13 mouse cellular contexts compared by ENCODE assay signal in genomic region chr4:141609538-141609937, GRCm38 (mm10). TPM values are rescaled to one million over a fixed set of nuclear protein-coding genes. Genes with fewer than 3 reads are reported as not detected.
DNase-seq lines count a peak whose midpoint lies in the region; ATAC-seq and TF ChIP-seq lines count a peak whose summit lies in the region.
"Had no signal": no experiment of that assay in that cellular context is flagged by ENCODE, and none has a peak within 500 bp of the region (broad histone marks: within the 10 kb centered on the region; RNA-seq: fewer than 3 reads in every experiment).

No protein-coding gene starts in this region.

- H3K4me2 ChIP-seq in limb, embryonic 14.5 days (replicated peaks; ENCODE audit: low read depth, low read length, severe bottlenecking), result no peak overlapping the region
- no peak overlapping the region for H3K4me2 ChIP-seq in heart, embryonic 11.5 days
- H3K4me2 ChIP-seq: hindbrain, embryonic 15.5 days; midbrain, embryonic 15.5 days; neural tube, embryonic 15.5 days had no signal

- H3K9ac ChIP-seq in limb, embryonic 14.5 days (ENCODE audit: low read depth, low read length, severe bottlenecking), result no peak overlapping the region
- no peak overlapping the region for H3K9ac ChIP-seq in heart, embryonic 11.5 days (ENCODE audit: low read depth, low read length)
- H3K9ac ChIP-seq: hindbrain, embryonic 15.5 days; liver, postnatal 0 days; midbrain, embryonic 15.5 days; neural tube, embryonic 15.5 days had no signal

- H3K9me3 ChIP-seq in limb, embryonic 14.5 days (ENCODE audit: control insufficient read depth, low read length), result no peaks in the 10 kb centered on the region
- H3K9me3 ChIP-seq in limb, embryonic 10.5 days (replicated peaks), result no peaks in the 10 kb centered on the region
- no peaks in the 10 kb centered on the region for H3K9me3 ChIP-seq in heart, embryonic 11.5 days (replicated peaks; ENCODE audit: control insufficient read depth, low read length)
- H3K9me3 ChIP-seq: hindbrain, embryonic 15.5 days; midbrain, embryonic 15.5 days; neural tube, embryonic 15.5 days had no signal

- no peaks in the 10 kb centered on the region for H3K4me1 ChIP-seq in limb, embryonic 14.5 days (ENCODE audit: control insufficient read depth, insufficient read depth, low read length)
- peaks cover 10% of the 10 kb centered on the region; the same call in 1 of the 2 replicates for H3K4me1 ChIP-seq in limb, embryonic 10.5 days
- 0 out of 2 replicates have a peak, but pooled peaks cover 1% of the 10 kb centered on the region for H3K4me1 ChIP-seq in heart, embryonic 11.5 days (ENCODE audit: control insufficient read depth, insufficient read depth, low read length)
- H3K4me1 ChIP-seq: hindbrain, embryonic 15.5 days; midbrain, embryonic 15.5 days; neural tube, embryonic 15.5 days had no signal

- peak; percentile 23; the same call in 1 of the 2 replicates for ATAC-seq in limb, embryonic 14.5 days (ENCODE audit: low FRiP score, low read depth)
- ATAC-seq in heart, embryonic 11.5 days (replicated peaks; ENCODE audit: insufficient number of reproducible peaks, low FRiP score, low TSS enrichment), result peak; percentile 52; the same call in 1 of the 2 replicates
- ATAC-seq: liver, postnatal 0 days; midbrain, embryonic 15.5 days had no signal

- H3K27me3 ChIP-seq in limb, embryonic 14.5 days (ENCODE audit: control insufficient read depth, insufficient read depth, low read length), result no peaks in the 10 kb centered on the region
- no peaks in the 10 kb centered on the region for H3K27me3 ChIP-seq in limb, embryonic 10.5 days (ENCODE audit: low read depth, poor library complexity, severe bottlenecking)
- no peaks in the 10 kb centered on the region for H3K27me3 ChIP-seq in heart, embryonic 11.5 days (ENCODE audit: control insufficient read depth, insufficient read depth, low read length)
- H3K27me3 ChIP-seq: hindbrain, embryonic 15.5 days; midbrain, embryonic 15.5 days; neural tube, embryonic 15.5 days had no signal

- H3K36me3 ChIP-seq in limb, embryonic 14.5 days (ENCODE audit: control insufficient read depth, insufficient read depth, low read length), result no peaks in the 10 kb centered on the region
- H3K36me3 ChIP-seq in limb, embryonic 10.5 days, result no peaks in the 10 kb centered on the region
- no peaks in the 10 kb centered on the region for H3K36me3 ChIP-seq in heart, embryonic 11.5 days (ENCODE audit: control insufficient read depth, insufficient read depth, low read length)
- H3K36me3 ChIP-seq: hindbrain, embryonic 15.5 days; midbrain, embryonic 15.5 days; neural tube, embryonic 15.5 days had no signal

- H3K4me3 ChIP-seq in limb, embryonic 14.5 days (replicated peaks; ENCODE audit: low read length), result no peak overlapping the region
- H3K4me3 ChIP-seq in limb, embryonic 10.5 days, result no peak overlapping the region
- H3K4me3 ChIP-seq in heart, embryonic 11.5 days (ENCODE audit: low read depth, low read length), result no peak overlapping the region
- H3K4me3 ChIP-seq: hindbrain, embryonic 15.5 days; midbrain, embryonic 15.5 days; neural tube, embryonic 15.5 days had no signal

- DNase-seq in limb, embryonic 14.5 days (ENCODE audit: low spot score), result peak; percentile 42
- DNase-seq in limb, embryonic 10.5 days (ENCODE audit: low spot score), result no peak
- DNase-seq in kidney, postnatal 36 days, result peak; percentile 46 to 70
- no peak for DNase-seq in urinary bladder, postnatal 14 days (ENCODE audit: low spot score)
- DNase-seq in urinary bladder, postnatal 4 days (ENCODE audit: low spot score in 2 of 2), result no peak
- no peak for DNase-seq in layer of hippocampus, adult 9-11 months
- DNase-seq: cerebellum, adult 18-20 months; liver, postnatal 0 days; thymus, postnatal 25 days had no signal

- WGBS in limb, embryonic 14.5 days, result 55% methylated on average over 6 of the region's 6 CpGs
- WGBS in limb, embryonic 10.5 days, result 85% methylated on average over 6 of the region's 6 CpGs
- 62% methylated on average over 6 of the region's 6 CpGs for WGBS in heart, embryonic 11.5 days (ENCODE audit: insufficient replicate concordance)

- H3K27ac ChIP-seq in limb, embryonic 14.5 days (replicated peaks; ENCODE audit: low read depth, low read length), result peak overlapping the region; percentile 19; the same call in 1 of the 2 replicates
- H3K27ac ChIP-seq in limb, embryonic 10.5 days, result no peak overlapping the region
- no peak overlapping the region for H3K27ac ChIP-seq in heart, embryonic 11.5 days (ENCODE audit: low read depth, low read length)
- H3K27ac ChIP-seq: hindbrain, embryonic 15.5 days; midbrain, embryonic 15.5 days; neural tube, embryonic 15.5 days had no signal

- TF ChIP-seq POLR2A in limb, embryonic 14.5 days (IDR thresholded peaks at IDR 0.05; ENCODE audit: borderline replicate concordance, extremely low read depth, insufficient read depth, insufficient read length), result no peak

RNA-seq across cellular contexts. Expression of gene Fblim1, which starts 3.6 kb away (rescaled TPM):
- polyA plus RNA-seq in limb, embryonic 14.5 days (2012; rRNA removed), result 52.2 and 59.7 TPM in 2 replicates
- 33.7 and 43.2 TPM in 2 replicates for polyA plus RNA-seq in limb, embryonic 14.5 days (2014; fragmentation: Nextera tagmentation; extraction: Ambion mirVana)
- polyA plus RNA-seq in limb, embryonic 10.5 days (2016; fragmentation: Nextera tagmentation; extraction: Ambion mirVana), result 58.6 and 77.7 TPM in 2 replicates
- 53.9 and 64.0 TPM in 2 replicates for polyA plus RNA-seq in heart, embryonic 11.5 days (2014; fragmentation: Nextera tagmentation; extraction: Ambion mirVana)

RNA-seq across cellular contexts. Expression of gene Tmem82, which starts 8.9 kb away (rescaled TPM):
- polyA plus RNA-seq in limb, embryonic 14.5 days (2012; rRNA removed), result 0.49 and 0.54 TPM in 2 replicates
- polyA plus RNA-seq in limb, embryonic 14.5 days (2014; fragmentation: Nextera tagmentation; extraction: Ambion mirVana), result 0.21 TPM in 1 of 2 replicates, not detected in the other
- 1.1 and 1.6 TPM in 2 replicates for polyA plus RNA-seq in limb, embryonic 10.5 days (2016; fragmentation: Nextera tagmentation; extraction: Ambion mirVana)
- polyA plus RNA-seq in heart, embryonic 11.5 days (2014; fragmentation: Nextera tagmentation; extraction: Ambion mirVana), result 0.17 and 0.30 TPM in 2 replicates

RNA-seq across cellular contexts. Expression of gene Slc25a34, which starts 14.1 kb away (rescaled TPM):
- 0.16 and 0.26 TPM in 2 replicates for polyA plus RNA-seq in limb, embryonic 14.5 days (2012; rRNA removed)
- not detected in 2 replicates for polyA plus RNA-seq in limb, embryonic 14.5 days (2014; fragmentation: Nextera tagmentation; extraction: Ambion mirVana)
- 0.05 TPM in 1 of 2 replicates, not detected in the other for polyA plus RNA-seq in limb, embryonic 10.5 days (2016; fragmentation: Nextera tagmentation; extraction: Ambion mirVana)
- not detected in 2 replicates for polyA plus RNA-seq in heart, embryonic 11.5 days (2014; fragmentation: Nextera tagmentation; extraction: Ambion mirVana)

RNA-seq across cellular contexts. Expression of gene Plekhm2, which starts 55.2 kb away (rescaled TPM):
- polyA plus RNA-seq in limb, embryonic 14.5 days (2012; rRNA removed), result 51.8 and 67.8 TPM in 2 replicates
- polyA plus RNA-seq in limb, embryonic 14.5 days (2014; fragmentation: Nextera tagmentation; extraction: Ambion mirVana), result 4.9 and 6.4 TPM in 2 replicates
- polyA plus RNA-seq in limb, embryonic 10.5 days (2016; fragmentation: Nextera tagmentation; extraction: Ambion mirVana), result 5.0 and 5.6 TPM in 2 replicates
- 3.5 and 3.9 TPM in 2 replicates for polyA plus RNA-seq in heart, embryonic 11.5 days (2014; fragmentation: Nextera tagmentation; extraction: Ambion mirVana)

Comparison
In these comparisons a context has a peak if more than half of its experiments do, and no peak if none do; other contexts are left out.
1. DNase-seq: peak in limb, embryonic 14.5 days (single experiment) and kidney, postnatal 36 days (2 of 2); none in limb, embryonic 10.5 days (single experiment), urinary bladder, postnatal 14 days (single experiment), urinary bladder, postnatal 4 days (0 of 2) and layer of hippocampus, adult 9-11 months (single experiment).